Mouse (Mus musculus): ENCODE data around the gene AL607142.1. TPM values are rescaled to one million over a fixed set of nuclear protein-coding genes. Genes with fewer than 3 reads are reported as not detected.

Gene AL607142.1
- total RNA-seq, 2 experiments from 2014 or later: not detected

DNA sequence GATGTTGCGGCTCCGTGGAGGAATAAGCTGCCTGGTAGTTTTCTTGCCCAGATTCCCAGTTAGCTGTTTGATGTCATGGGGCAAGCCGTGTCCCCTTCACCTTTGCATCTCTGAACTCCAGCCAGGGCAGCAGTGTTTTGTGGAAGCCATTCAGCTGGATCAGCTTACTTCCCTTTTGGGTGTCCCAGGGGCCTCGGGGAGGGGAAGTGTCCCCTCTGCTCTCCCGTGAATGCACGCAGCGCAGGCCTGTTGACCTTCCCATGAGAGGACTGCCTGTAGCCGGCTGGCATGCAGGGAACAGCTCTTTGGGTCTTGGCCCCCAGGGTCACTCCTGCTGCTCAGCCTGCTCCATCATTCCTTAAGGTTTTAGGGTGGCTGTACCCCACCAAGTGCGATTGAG, 10.7 kb upstream of the AL607142.1 start:
- intact Hi-C loops (cut with DNase I): no loop called here
- peak in 1 of 2 experiments; percentile 12 for DNase-seq

DNA sequence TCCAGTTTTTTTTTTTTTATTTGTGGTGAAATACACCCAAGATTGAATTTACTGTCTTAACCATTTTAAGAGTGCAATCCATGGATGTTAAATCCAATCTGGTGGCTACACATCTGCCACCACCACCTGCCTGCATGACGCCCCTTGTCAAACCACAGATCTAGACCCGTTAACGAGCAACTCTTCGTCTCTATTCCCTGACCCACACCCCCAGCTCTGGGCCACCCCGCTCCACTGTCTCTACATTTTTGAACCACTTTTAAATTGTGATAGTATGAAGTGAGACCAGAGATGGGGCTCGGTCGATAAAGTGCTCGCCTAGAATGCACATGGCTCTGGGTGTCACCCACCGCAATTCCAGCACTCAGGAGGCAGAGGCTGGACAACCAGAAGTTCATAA, 8.3 kb upstream of the AL607142.1 start:
- intact Hi-C loops (cut with DNase I): no loop called here
- no peak for DNase-seq

DNA sequence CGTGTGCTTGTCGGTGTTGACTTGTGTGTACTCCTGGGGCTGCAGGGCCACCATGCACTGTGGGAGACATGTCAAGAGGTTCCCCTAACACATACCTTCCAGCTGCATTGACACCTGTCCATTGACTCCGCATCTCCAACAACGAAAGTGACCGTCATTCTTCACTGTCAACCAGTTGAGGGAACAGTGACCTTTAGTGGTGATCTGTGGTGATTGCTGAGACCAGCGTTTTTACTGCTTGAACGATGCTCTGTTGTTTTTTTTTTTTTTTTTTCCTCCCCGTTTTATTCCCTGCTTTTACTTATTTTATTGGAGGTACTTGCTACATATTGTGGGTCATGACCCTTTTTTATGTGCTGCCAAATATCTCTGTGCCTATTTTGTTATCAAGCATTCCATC, 7.3 kb upstream of the AL607142.1 start:
- DNase-seq: no peak
- intact Hi-C loops (cut with DNase I): no loop called here

DNA sequence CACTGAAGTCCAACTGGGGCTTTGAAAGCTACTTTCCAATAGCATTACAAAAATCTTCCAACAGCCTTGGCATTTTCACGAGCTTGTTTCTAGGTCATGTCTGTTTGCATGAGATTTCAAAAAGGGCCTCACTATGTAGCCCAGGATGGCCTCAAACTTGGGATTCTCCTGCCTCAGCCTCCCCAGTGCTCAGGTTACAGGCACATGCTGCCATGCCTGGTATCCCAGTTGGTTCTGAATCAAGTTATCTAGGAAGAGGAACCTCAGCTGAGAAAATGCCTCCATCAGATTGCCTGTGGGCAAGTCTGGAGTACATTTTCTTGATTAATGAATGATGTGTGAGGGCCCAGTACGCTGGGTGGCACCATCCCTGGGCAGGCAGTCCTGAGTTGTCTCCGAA, 6.6 kb upstream of the AL607142.1 start:
- no peak for DNase-seq
- intact Hi-C loops (cut with DNase I): no loop called here

DNA sequence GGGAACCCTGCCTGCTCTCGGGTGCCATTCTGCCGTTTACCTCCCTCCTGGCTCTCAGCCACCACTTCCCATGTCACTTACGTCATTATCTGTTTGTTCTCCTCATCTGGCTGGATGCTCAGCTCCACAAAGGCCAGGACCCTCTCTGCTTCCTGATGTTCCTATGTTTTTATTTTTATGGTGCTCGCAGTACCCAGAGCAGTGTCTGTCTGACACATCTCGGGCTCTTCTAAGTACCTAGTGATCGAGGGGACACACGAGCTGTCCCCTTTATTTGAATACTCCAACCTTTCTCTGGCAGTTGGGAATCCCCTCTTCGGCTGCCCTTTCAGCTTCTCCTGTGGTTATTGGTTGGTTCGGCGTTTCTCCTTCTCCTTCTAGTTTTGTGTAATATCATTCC, 6.0 kb upstream of the AL607142.1 start:
- intact Hi-C loops (cut with DNase I): no loop called here
- no peak for DNase-seq

DNA sequence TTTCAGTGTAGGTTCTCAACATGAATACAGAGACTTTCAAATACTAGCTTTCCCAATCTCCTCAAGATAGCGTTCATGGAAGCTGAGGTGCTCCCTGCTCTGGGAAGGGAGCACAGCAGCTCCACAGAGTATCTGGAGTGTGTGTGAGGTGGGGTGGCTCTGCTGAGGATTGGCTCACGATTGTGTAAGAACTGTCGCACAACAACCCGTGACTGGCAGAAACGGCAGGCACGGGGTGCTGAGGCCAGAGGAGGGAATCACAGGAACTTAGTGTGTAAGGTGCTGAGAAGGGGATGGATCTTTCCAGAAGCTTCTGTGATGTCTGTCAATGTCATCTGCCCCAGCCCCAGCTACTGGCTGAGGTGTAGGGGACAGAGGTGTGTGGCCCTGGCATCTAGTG, 3.1 kb upstream of the AL607142.1 start:
- DNase-seq: no peak
- intact Hi-C loops (cut with DNase I): no loop called here

DNA sequence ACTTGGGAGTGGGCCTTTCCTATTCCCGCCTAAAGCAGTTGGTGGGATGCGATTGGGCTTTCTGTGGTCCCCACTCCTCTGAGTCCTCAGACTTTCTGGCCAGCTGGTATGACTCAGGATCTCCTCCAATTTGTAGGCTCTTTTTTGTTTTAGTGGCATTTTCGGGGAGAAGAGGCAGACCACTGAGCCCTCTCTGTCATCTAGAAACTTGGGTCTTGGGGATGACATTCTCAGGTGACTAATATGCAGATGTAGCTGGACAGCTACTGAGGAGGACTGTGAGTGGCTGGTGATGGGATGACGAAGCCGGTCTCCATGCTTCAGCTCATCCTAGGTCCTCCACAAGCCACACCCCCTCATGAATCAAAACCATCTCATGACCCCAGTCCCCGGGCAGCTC, 2.6 kb upstream of the AL607142.1 start:
- DNase-seq: no peak
- intact Hi-C loops (cut with DNase I): no loop called here

DNA sequence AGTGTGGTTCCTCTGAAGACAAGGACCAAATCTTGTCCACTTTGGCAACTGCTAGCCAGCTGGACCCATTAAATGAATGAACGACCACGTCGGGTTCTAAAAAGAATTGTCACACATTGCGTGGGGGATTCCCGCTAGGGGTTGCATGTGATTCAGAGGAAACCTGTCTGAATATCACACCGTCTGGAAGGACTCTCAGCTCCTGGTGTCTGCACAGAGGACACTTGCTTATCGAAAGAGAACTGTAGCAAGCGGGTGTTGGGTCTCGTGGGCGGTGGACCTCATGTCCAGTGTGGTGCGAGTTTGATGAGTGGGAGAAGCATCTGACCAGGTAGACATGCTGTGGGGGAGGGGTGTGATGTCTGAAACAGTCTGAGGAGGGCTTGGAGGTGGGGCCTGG, 2.0 kb upstream of the AL607142.1 start:
- intact Hi-C loops (cut with DNase I): no loop called here
- no peak for DNase-seq

DNA sequence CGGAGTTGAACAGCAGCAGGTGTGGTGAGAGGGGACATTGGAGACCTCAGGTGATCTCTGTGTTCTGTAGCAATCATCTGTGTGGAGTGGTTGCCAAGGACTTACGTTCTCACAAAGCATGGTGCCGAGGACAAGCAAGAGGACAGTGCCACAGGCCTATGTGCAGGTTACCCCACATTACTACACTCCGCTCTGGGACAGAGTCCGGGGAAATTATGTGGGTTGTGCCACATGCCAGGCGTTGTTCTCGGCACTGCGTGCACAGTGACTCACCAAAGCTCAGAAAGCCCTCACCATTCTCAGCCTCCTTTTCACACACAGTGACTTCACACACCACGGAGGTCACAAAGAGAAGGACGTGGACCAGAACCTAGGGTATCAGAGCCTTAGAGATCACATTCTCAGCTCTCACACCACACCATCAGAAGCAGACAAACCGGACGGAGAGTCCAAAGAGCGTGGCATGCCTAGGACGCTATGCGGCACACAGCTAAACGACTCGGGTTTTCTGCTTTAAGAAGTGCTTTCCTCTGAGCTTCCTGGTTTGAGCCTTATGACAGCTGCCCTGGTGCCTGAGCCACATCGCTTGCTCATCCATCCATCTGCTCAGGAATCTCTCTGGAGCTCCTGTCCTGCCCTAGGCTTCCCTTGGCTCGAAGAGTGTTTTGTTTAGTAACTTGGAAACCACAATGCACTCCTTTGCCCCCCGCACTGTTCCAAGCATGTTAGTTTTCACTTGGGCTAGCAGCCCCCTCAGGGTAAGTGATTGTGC, 1.3 kb upstream of the AL607142.1 start:
- DNase-seq: no peak
- intact Hi-C loops (cut with DNase I): no loop called here

DNA sequence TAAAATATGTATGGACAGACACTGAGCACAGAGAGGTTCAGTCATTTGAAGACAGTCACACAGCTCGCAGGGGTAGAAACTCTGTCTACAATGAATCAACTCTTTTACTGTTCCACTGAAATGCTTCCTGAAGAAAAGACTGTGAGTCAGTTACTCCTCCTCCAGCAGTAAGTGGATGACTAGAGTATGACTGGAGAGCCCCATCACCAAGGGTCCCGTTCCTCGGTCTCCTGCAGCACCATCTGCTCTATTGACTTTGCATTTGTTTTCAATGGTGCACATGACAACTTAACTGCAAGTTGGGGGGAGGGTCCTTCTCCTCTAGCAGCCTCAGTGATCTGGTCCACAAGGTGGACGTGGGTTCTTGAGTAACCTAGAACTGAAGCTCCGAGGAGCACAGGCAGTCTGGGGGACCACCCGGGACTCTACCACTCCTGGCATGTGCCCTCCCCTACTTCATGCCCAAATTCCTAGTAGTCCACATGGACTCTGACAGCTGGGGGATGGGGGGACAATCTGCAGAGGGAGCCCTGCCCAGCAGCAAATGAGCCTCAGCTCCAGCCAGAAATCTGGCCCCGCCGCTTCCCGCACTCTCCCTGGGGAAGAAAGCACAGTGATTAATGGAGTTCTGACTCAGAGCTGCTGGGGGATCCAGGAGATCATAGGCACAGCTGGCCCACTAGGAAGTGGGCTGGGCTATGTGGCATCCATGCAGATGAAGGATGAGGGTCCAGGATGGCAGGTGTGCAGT, 2.2 kb downstream of the AL607142.1 start:
- intact Hi-C loops (cut with DNase I): no loop called here
- peak in 1 of 2 experiments; percentile 18 for DNase-seq

DNA sequence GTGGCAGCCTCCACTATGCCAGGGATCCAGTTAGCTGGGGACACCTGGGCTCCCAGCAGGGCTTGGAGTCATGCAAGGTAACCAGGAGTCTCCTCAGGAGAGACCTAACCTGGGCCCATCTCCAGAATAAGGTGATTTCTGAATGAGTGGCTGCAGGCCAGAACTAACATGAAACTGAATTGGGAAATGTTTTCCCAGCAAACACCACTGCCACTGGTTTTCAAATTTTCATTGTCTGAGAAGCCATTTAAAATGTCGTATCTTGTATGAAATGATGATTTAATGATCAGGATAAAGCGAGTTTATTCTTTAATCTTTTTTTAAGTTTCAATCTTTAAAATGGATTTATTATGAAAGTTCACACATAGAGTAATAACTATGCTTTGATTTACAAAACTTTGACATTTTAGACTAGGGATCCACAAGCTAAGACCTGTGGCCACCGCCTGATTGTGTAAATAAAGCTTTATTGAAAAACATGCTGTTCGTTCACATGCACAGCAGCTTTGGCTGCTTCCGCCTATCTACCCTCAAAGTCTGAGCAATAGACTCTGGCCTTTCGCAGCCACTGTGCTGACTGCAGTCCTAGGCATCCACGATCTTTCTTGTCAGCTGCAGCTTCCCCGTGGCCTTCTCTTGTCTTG, 2.9 kb downstream of the AL607142.1 start:
- DNase-seq: no peak
- intact Hi-C loops (cut with DNase I): no loop called here

DNA sequence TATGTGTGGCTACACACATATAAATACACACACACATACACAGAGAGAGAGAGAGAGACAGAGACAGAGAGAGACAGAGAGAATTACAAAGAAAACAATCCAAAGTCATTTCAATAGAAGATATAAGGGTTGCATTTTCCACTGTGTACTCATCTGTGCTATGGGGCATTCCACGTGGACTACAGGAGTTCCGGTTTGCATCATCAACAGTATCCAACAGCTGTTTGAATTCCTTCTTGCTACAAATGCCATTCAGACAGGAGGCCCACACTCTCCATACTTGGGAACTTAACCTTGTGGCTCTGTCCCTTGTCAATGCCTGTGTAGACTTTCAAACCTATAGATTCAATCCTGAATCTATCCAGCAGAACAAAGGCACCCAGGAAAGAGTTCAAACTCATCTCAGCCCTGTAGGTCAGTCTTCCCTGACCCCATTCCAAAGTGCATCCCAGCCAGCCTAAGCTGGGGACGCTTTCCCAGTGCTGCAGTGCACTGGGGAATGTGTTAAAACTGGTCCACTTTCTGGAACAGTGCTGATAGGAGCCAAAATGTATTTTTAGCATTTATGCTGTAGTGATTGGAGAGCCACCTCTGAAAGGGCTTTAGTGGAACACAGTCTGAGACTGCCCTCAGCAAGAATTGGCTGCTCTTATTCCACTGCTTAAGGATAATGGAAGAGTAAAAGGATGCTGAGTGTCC, 4.2 kb downstream of the AL607142.1 start:
- intact Hi-C loops (cut with DNase I): no loop called here
- no peak for DNase-seq

DNA sequence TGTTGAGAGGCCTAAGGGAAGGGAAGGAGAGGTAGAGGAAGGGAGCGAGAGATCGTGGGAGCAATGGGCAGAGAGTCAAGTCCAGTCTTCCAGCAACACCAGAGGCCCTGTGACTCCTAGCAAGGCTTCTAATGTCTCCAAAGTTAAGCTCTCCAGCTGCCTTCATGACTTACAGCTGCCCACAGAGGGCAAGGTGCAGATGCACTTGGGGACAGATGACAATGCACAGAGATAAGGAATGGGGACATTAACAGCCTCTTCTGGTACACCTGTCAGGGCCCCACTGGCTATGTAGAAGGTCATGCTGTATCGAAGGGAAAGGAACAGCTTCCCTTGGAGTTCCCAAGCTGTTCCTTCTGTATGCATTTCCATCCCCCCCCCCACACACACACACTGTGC, 4.8 kb downstream of the AL607142.1 start:
- intact Hi-C loops (cut with DNase I): no loop called here

DNA sequence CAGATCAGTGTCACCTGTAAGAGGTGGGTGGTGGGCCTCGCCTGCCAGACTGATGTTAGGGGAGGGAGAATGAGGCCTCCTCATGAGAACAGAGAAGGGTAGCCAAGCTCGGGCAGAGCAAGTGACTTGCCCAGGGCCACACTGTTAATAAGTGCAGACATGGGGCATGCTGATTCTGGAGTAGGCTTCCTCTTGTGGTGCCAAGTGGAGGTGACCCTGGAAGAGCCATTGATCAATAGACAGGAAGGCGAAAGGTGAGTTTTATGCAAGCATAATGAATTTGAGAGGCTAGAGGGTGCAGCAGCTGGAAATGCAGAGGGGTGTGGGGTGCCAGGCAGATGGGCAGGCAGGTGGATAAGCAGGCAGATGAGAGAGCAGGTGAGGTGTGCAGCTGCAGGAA, 6.6 kb downstream of the AL607142.1 start:
- intact Hi-C loops (cut with DNase I): no loop called here
- no peak for DNase-seq

More for the DNA sequence above, 4.8 kb downstream of the AL607142.1 start:
- no peak for DNase-seq

DNA sequence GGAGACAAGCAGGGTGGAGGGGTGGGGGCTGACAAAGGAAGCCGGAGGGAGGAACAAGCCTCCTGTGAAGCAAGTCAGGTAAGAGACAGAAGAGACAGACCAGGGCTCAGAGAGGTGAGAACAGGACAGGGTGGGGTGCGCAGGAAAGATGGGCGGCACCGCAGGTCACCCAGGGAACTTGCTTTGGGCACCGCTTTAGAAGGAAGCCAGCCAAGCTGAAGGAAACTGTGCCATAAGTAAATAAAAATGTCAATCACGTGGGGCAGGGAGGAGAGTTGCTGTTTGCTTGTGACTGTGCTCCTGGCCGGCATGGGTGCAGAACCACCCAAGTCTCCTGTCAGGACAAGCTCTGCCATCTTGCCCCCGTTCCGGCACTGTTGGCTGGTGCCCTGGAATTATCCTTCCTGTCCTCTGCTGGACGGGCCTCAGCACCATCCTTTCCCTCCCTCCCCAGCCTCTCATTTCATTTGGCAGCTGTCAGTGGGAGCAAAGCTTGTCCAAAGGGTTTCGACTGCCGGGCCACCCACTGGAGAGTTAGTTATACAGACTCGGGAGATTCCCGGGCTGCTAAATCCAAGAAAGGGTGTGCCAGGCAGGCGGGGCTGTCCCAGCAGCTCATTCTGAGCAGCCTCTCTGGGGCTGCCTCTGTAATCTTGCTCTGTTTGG, 7.2 kb downstream of the AL607142.1 start:
- DNase-seq: peak; percentile 10 to 16
- intact Hi-C loops (cut with DNase I): loop anchor here (2.0 kb wide), 1 partner anchor 19 kb away; no protein-coding TSS in a partner anchor

DNA sequence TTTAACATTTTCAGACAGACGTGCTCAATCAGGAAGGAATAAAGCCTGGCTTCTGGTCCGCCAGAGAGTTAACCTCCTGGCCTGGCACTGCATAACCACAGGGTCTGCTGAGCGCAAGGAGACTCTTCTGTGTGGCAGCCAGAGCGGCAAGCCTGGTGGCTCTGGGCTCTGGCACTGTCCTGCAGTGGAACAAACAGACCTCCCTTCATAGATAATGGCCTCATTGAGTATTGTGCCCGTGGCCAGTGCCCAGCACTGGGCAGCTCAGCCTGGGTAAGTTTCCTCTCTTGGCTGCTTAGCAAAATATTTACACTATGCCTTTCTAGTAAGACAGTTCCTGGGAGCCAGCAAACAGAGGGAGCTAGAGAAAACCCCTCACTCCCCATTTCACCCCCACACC, 9.3 kb downstream of the AL607142.1 start:
- peak in 1 of 2 experiments; percentile 30 for DNase-seq
- intact Hi-C loops (cut with DNase I): no loop called here

DNA sequence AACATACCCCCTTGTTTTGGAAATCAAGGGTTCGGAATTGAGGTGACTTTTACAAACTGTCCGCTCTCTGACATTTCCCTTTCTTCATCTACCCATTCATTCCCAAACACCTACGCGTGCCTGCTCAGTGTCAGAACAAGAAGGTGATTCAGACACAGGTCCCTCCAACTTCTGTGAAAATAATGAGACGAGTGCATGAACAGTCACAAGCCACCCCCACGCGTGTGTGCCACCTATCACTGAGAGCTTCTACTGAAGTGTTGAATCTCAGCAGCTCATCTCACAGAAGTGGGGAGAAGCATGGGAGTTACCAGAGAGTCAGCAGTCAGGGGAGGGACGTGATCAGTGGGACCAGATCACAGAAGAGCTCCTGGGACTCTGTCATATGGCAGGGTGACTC, 12.5 kb downstream of the AL607142.1 start:
- no peak for DNase-seq
- intact Hi-C loops (cut with DNase I): no loop called here

DNA sequence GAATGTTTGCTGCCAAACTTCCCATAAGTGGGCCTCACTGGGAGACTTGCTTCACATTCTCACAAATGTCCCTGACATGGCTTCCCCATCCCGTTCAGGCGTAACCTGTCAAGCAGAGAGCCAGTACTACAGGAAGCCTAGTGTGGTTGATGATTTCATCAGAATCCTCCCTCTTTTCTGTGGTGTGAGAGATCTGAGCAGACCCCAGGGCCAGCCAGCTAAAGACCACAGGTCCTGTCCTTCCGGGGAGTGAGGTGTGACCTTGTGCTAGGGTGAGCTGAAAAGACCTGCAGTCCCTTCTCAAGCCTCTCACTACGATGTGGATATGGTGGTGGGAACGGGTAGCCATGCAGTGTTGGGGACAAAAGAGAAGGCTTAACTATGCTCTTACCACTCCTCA, 17.7 kb downstream of the AL607142.1 start:
- DNase-seq: no peak

DNA sequence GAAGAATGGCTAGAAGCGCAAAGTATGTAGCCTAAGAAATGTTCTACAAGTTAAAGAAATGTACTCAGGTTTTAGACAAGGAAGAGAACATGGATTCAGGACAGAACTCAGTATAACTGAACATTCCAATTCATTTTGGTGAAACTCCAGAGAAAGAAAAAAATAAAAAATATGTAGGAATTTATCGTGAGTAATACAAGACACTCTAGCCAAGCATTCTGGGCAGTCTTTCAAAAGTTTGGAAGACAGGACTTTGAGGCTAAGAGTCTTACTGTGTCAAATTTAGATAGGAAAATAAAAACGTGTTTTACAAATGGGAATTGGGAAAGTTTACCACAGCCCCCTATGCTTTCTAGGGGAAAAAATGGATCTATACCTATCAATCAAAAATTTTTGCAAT, 18.9 kb downstream of the AL607142.1 start:
- intact Hi-C loops (cut with DNase I): no loop called here
- DNase-seq: no peak

More for the DNA sequence above, 17.7 kb downstream of the AL607142.1 start:
- intact Hi-C loops (cut with DNase I): no loop called here

DNA sequence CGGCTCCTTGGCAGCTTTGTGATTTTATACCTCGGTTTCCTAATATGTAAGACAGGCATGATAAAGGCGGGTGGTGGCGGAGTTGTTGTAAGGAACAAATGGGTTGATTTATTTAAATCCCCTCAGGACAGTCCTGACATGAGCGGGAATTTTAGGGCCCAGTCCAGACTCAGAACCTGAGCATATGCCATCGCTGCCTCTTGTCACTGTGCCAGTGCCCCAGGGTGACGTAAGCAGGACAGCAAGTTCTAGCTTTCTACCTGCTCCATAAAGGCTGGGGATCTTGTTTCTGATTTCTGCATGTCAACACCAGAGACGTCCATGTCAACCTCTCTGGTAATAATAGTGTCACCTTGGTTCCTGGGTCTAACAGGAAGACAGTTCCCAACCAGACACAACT, 24.7 kb downstream of the AL607142.1 start:
- intact Hi-C loops (cut with DNase I): no loop called here
- DNase-seq: no peak

All from heart, postnatal 36 days (tissue).